Mouse (Mus musculus): ENCODE data around the gene Mbtps1.

DNA sequence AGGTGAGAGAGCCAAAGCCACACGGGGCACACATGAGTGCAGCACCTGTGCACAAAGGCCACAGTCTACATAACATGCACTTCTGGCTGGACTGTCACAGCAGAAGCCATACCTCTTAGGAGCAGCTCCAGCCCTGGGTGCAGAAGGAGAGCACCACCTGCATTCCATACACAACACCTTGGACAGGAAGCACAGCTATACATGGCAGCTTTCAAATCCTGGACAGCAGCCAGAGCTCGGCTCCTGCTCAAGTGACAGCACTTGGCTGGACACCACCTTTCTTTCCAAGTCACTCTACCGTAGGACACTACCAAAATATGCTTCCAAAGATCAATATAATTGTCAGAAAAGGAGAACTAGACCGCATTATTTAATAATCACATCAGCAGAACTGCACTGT, 45.1 kb downstream of the Mbtps1 start:
- TF ChIP-seq MAFK (IDR thresholded peaks at IDR 0.05; ENCODE audit: insufficient read depth, low read depth, low read length): no peak
- TF ChIP-seq ZC3H11A (IDR thresholded peaks at IDR 0.05; ENCODE audit: borderline replicate concordance, low read depth, low read length): no peak
- TF ChIP-seq ZNF384 (IDR thresholded peaks at IDR 0.05; ENCODE audit: low read depth, low read length): no peak
- no peak for TF ChIP-seq CHD2 (IDR thresholded peaks at IDR 0.05; ENCODE audit: low read depth, low read length)

Data from ES-E14 (cell line).